Mouse (Mus musculus) liver, embryonic 14.5 days (tissue): ENCODE measurements around the gene Rpl5. TPM values are rescaled to one million over a fixed set of nuclear protein-coding genes. Genes with fewer than 3 reads are reported as not detected.

ENCODE experiments used
- ATAC-seq: fragments of 200-750 bp; cut with Nextera tagmentation; 2 replicates; pipeline ENCODE4 v1.8.0; 2017; ENCODE audit warnings: moderate number of reproducible peaks, mild to moderate bottlenecking, moderate library complexity; ENCODE audit not compliant: insufficient read depth
- DNase-seq, 3 experiments: peaks; one replicate each; pipeline ENCODE4 v3.0.0-alpha.2; 2012 to 2013; ENCODE audit warnings: low read depth in 3 of 3, low spot score in 3 of 3
- H3K27ac ChIP-seq: fragments of 300-500 bp; sonication (generic); 2 replicates; pipeline ENCODE4 v1.5.1; 2014; ENCODE audit warnings: moderate library complexity, mild to moderate bottlenecking, control low read depth, inconsistent platforms
- H3K27me3 ChIP-seq: fragments of 300-500 bp; sonication (generic); 2 replicates; pipeline ENCODE4 v1.6.1; 2014; ENCODE audit warnings: mild to moderate bottlenecking, low read length, moderate library complexity; ENCODE audit not compliant: control insufficient read depth, insufficient read depth
- H3K36me3 ChIP-seq: fragments of 300-500 bp; sonication (generic); replicated peaks from 2 replicates; pipeline ENCODE4 v1.6.1; 2014; ENCODE audit warnings: low read depth; ENCODE audit not compliant: control insufficient read depth, insufficient read depth
- H3K4me1 ChIP-seq, 2 experiments: fragments of 200-500 bp in 1 of 2; fragments of 300-500 bp in 1 of 2; sonication (generic) in 1 of 2; replicated peaks; 2 replicates each; pipeline ENCODE4 v1.6.1; 2012 to 2014; ENCODE audit warnings: antibody characterized with exemption in 1 of 2, inconsistent platforms in 1 of 2, low read length in 1 of 2; ENCODE audit not compliant: control insufficient read depth in 2 of 2, insufficient read depth in 2 of 2
- H3K4me2 ChIP-seq: fragments of 300-500 bp; sonication (generic); 2 replicates; pipeline ENCODE4 v1.6.1; 2014; ENCODE audit warnings: low read depth, mild to moderate bottlenecking, control low read depth, moderate library complexity
- H3K4me3 ChIP-seq, 2 experiments: fragments of 200-500 bp in 1 of 2; fragments of 300-500 bp in 1 of 2; sonication (generic) in 1 of 2; 2 replicates each; pipeline ENCODE4 v1.5.1; 2012 to 2014; ENCODE audit warnings: low read depth in 2 of 2, low read length in 2 of 2, mild to moderate bottlenecking in 2 of 2, control low read depth in 1 of 2, inconsistent platforms in 1 of 2, moderate library complexity in 1 of 2; ENCODE audit not compliant: insufficient read depth in 1 of 2
- H3K9ac ChIP-seq: fragments of 300-500 bp; sonication (generic); replicated peaks from 2 replicates; pipeline ENCODE4 v1.6.1; 2014; ENCODE audit warnings: mild to moderate bottlenecking, control low read depth, moderate library complexity
- H3K9me3 ChIP-seq: fragments of 300-500 bp; sonication (generic); 2 replicates; pipeline ENCODE4 v1.6.1; 2016; ENCODE audit warnings: low read length, mixed read lengths; ENCODE audit not compliant: control insufficient read depth
- CTCF ChIP-seq: IDR thresholded peaks from 2 replicates; pipeline ENCODE4 v1.5.1; 2016; ENCODE audit warnings: antibody characterized with exemption, low read depth, control low read depth
- EP300 ChIP-seq: IDR thresholded peaks from 2 replicates; pipeline ENCODE4 v1.6.1; 2016; ENCODE audit warnings: antibody characterized with exemption, low read depth
- WGBS: fragments of 180-500 bp; shearing (Covaris S2); extraction: QIAGEN DNeasy Blood & Tissue Kit; methylation state at CpG from one replicate; pipeline ENCODE4 v1.1.7; 2014; ENCODE audit not compliant: insufficient replicate concordance; 5-methylcytosine and 5-hydroxymethylcytosine counted together
- polyA plus RNA-seq, 2 experiments: library from polyadenylated mRNA; depleted of rRNA in 1 of 2; stranded (reverse) in 1 of 2; unstranded in 1 of 2; fragments of >200 nt; fragmentation: Nextera tagmentation in 1 of 2; extraction: Ambion mirVana in 1 of 2; gene quantifications; 2 replicates each; pipeline versions ENCODE4 v1.2.1 to v1.2.3; 2012 to 2014

The Rpl5 gene
- polyA plus RNA-seq, 2 experiments, result 27.6 to 96.9 TPM

- DNase-seq, result no peak
- H3K27ac ChIP-seq, result no peak overlapping the region
- no peak for ATAC-seq
- no peak overlapping the region for H3K4me2 ChIP-seq
- no peaks in the 10 kb centered on the region for H3K27me3 ChIP-seq
- peaks cover 0 to 4% of the 10 kb centered on the region in 2 experiments; a peak in 1 of 4 replicates for H3K4me1 ChIP-seq
- H3K9ac ChIP-seq, result no peak overlapping the region
- H3K4me3 ChIP-seq, result no peak overlapping the region
- H3K9me3 ChIP-seq, result no peaks in the 10 kb centered on the region
- 38% methylated on average over 1 of the region's 1 CpGs for WGBS
- TF ChIP-seq CTCF, result no peak
- no peak for TF ChIP-seq EP300
- H3K36me3 ChIP-seq, result no peaks in the 10 kb centered on the region
Measured at GRCm38 (mm10) chr5:107942941-107943340, 42.6 kb downstream of the Rpl5 start.

- Histone ChIP-seq H3K4me3 (no peak overlapping the region), H3K27ac (no peak overlapping the region), H3K27me3 (no peaks in the 10 kb centered on the region), H3K9me3 (no peaks in the 10 kb centered on the region), H3K9ac (no peak overlapping the region), H3K4me2 (no peak overlapping the region), H3K36me3 (no peaks in the 10 kb centered on the region), H3K4me1 (peaks cover 0 to 4% of the 10 kb centered on the region in 2 experiments; a peak in 1 of 4 replicates)
- ATAC-seq (no peak), DNase-seq (no peak)
- TF ChIP-seq CTCF, result no peak
- TF ChIP-seq EP300, result no peak
- WGBS, result 82% methylated on average over 6 of the region's 6 CpGs
Measured at GRCm38 (mm10) chr5:107943526-107943925, 43.2 kb downstream of the Rpl5 start.

- Histone ChIP-seq H3K4me2 (no peak overlapping the region), H3K9me3 (no peaks in the 10 kb centered on the region), H3K27me3 (no peaks in the 10 kb centered on the region), H3K4me3 (no peak overlapping the region), H3K4me1 (peaks cover 0 to 15% of the 10 kb centered on the region in 2 experiments; a peak in 3 of 4 replicates), H3K9ac (no peak overlapping the region), H3K36me3 (no peaks in the 10 kb centered on the region), H3K27ac (no peak overlapping the region)
- no peak for TF ChIP-seq CTCF
- TF ChIP-seq EP300, result no peak
- WGBS, result 26% methylated on average over 1 of the region's 1 CpGs
- DNase-seq (no peak), ATAC-seq (no peak)
Measured at GRCm38 (mm10) chr5:107946475-107946874, 46.2 kb downstream of the Rpl5 start.

- H3K4me1 ChIP-seq, result peaks cover 0 to 15% of the 10 kb centered on the region in 2 experiments; a peak in 3 of 4 replicates
- no peak for ATAC-seq
- no peaks in the 10 kb centered on the region for H3K27me3 ChIP-seq
- TF ChIP-seq EP300 (no peak), CTCF (no peak)
- no peaks in the 10 kb centered on the region for H3K36me3 ChIP-seq
- H3K9me3 ChIP-seq, result no peaks in the 10 kb centered on the region
- no peak overlapping the region for H3K4me2 ChIP-seq
- DNase-seq, result no peak
- H3K9ac ChIP-seq, result no peak overlapping the region
- H3K4me3 ChIP-seq, result no peak overlapping the region
- no peak overlapping the region for H3K27ac ChIP-seq
- 76% methylated on average over 2 of the region's 2 CpGs for WGBS
Measured at GRCm38 (mm10) chr5:107947548-107947947, 47.2 kb downstream of the Rpl5 start.

GRCm38 (mm10) chr5:107948899-107949298 is 48.6 kb downstream of the Rpl5 start:
- no peak for ATAC-seq
- Histone ChIP-seq H3K36me3 (no peaks in the 10 kb centered on the region), H3K4me1 (peaks cover 0 to 15% of the 10 kb centered on the region in 2 experiments; a peak in 3 of 4 replicates), H3K27ac (no peak overlapping the region), H3K9me3 (no peaks in the 10 kb centered on the region), H3K9ac (no peak overlapping the region), H3K4me2 (no peak overlapping the region), H3K4me3 (no peak overlapping the region), H3K27me3 (no peaks in the 10 kb centered on the region)
- WGBS, result 83% methylated on average over 1 of the region's 1 CpGs
- DNase-seq, result no peak
- no peak for TF ChIP-seq EP300
- no peak for TF ChIP-seq CTCF
